Comparison of ENCODE assay signal across 9 mouse cellular contexts in genomic region chr13:104227478-104227877, GRCm38 (mm10). TPM values are rescaled to one million over a fixed set of nuclear protein-coding genes. Genes with fewer than 3 reads are reported as not detected.
DNase-seq lines count a peak whose midpoint lies in the region; ATAC-seq and TF ChIP-seq lines count a peak whose summit lies in the region.
"Had no signal": no experiment of that assay in that cellular context is flagged by ENCODE, and none has a peak within 500 bp of the region (broad histone marks: within the 10 kb centered on the region; RNA-seq: fewer than 3 reads in every experiment).

No protein-coding gene starts in this region.

- H3ac ChIP-seq in C2C12 (ENCODE audit: control insufficient read depth, insufficient read length, low read depth): no peak overlapping the region

- H3K27ac ChIP-seq in gastrocnemius, adult 2 months: no peak overlapping the region
- no peak overlapping the region for H3K27ac ChIP-seq in forebrain, embryonic 15.5 days (replicated peaks)
- peak overlapping the region; percentile 89 for H3K27ac ChIP-seq in liver, embryonic 16.5 days (ENCODE audit: low read length)

- H3K36me3 ChIP-seq in C2C12 (ENCODE audit: control insufficient read depth, insufficient read depth): peaks cover 26% of the 10 kb centered on the region
- H3K36me3 ChIP-seq in forebrain, embryonic 15.5 days: no peaks in the 10 kb centered on the region
- H3K36me3 ChIP-seq in liver, embryonic 16.5 days (ENCODE audit: control insufficient read depth, insufficient read depth): peaks cover 9% of the 10 kb centered on the region; the same call in 1 of the 2 replicates

- no peak for ATAC-seq in forebrain, embryonic 15.5 days (replicated peaks)
- no peak for ATAC-seq in liver, embryonic 16.5 days (ENCODE audit: low read depth)
- no peak for ATAC-seq in megakaryocyte progenitor cell, adult 5-6 weeks (replicated peaks; ENCODE audit: poor library complexity)

- peak overlapping the region; percentile 68 for H3K4me2 ChIP-seq in forebrain, embryonic 15.5 days (replicated peaks)
- H3K4me2 ChIP-seq in liver, embryonic 16.5 days (ENCODE audit: low read depth, low read length): peak overlapping the region; percentile 88

- intact Hi-C loops in gastrocnemius, adult 2 months (cut with DNase I): loop anchor here (5.0 kb wide), 3 partner anchors 50 to 590 kb away; partner anchors contain the start of genes Adamts6, Cwc27, Trappc13 and Trim23

- TF ChIP-seq CTCF in gastrocnemius, adult 2 months (IDR thresholded peaks at IDR 0.05): no peak
- TF ChIP-seq CTCF in C2C12 (IDR thresholded peaks at IDR 0.05; ENCODE audit: control insufficient read depth, insufficient read depth, insufficient read length): no peak

- DNase-seq in gastrocnemius, adult 2 months: no peak
- no peak for DNase-seq in gastrocnemius, postnatal 10 days
- DNase-seq in embryo, embryonic 9.5 days (ENCODE audit: extremely low spot score): no peak
- no peak for DNase-seq in embryo, embryonic 10 days (ENCODE audit: low spot score)
- DNase-seq: gastrocnemius, postnatal 36 days had no signal

- H3K79me3 ChIP-seq in C2C12 (ENCODE audit: low read depth): peaks cover 30% of the 10 kb centered on the region

- H3K9me3 ChIP-seq in forebrain, embryonic 15.5 days: no peaks in the 10 kb centered on the region
- H3K9me3 ChIP-seq in liver, embryonic 16.5 days (replicated peaks; ENCODE audit: control insufficient read depth, low read length): no peaks in the 10 kb centered on the region

- 69% methylated on average over 3 of the region's 3 CpGs for WGBS in forebrain, embryonic 15.5 days
- WGBS in liver, embryonic 16.5 days (ENCODE audit: insufficient replicate concordance): 17% methylated on average over 3 of the region's 3 CpGs

- peaks cover 25% of the 10 kb centered on the region for H3K4me1 ChIP-seq in forebrain, embryonic 15.5 days
- peaks cover 8% of the 10 kb centered on the region for H3K4me1 ChIP-seq in liver, embryonic 16.5 days (ENCODE audit: control insufficient read depth, low read depth, low read length)

- H3K27me3 ChIP-seq in C2C12 (ENCODE audit: control insufficient read depth, insufficient read depth, insufficient read length): no peaks in the 10 kb centered on the region
- H3K27me3 ChIP-seq in forebrain, embryonic 15.5 days: no peaks in the 10 kb centered on the region
- H3K27me3 ChIP-seq in liver, embryonic 16.5 days (ENCODE audit: control insufficient read depth, insufficient read depth, low read depth, low read length): no peaks in the 10 kb centered on the region

- peak overlapping the region; percentile 84 for H3K4me3 ChIP-seq in gastrocnemius, adult 2 months
- peak overlapping the region; percentile 78 for H3K4me3 ChIP-seq in C2C12 (ENCODE audit: insufficient read depth, poor library complexity, severe bottlenecking)
- H3K4me3 ChIP-seq in forebrain, embryonic 15.5 days: peak overlapping the region; percentile 95
- peak overlapping the region; percentile 63 for H3K4me3 ChIP-seq in liver, embryonic 16.5 days (ENCODE audit: low read depth, low read length)

- peaks cover 62% of the 10 kb centered on the region for H3K79me2 ChIP-seq in C2C12 (ENCODE audit: control insufficient read depth, insufficient read depth)

- H3K9ac ChIP-seq in forebrain, embryonic 15.5 days (replicated peaks): peak overlapping the region; percentile 92; the same call in 1 of the 2 replicates
- peak overlapping the region; percentile 70 for H3K9ac ChIP-seq in liver, embryonic 16.5 days (ENCODE audit: low read depth, low read length)

TF ChIP-seq in C2C12, 6 proteins besides CTCF, POLR2A, EP300 and RAD21:
- TF ChIP-seq MAX (IDR thresholded peaks at IDR 0.05): no peak
- TF ChIP-seq USF1 (IDR thresholded peaks at IDR 0.05; ENCODE audit: low read depth): no peak
- TF ChIP-seq CEBPB (IDR thresholded peaks at IDR 0.05; ENCODE audit: low read depth): no peak
- no peak for TF ChIP-seq MYOG (IDR thresholded peaks at IDR 0.05; ENCODE audit: control insufficient read depth, extremely low read depth, insufficient read length)
- no peak for TF ChIP-seq FOSL1 (IDR thresholded peaks at IDR 0.05; ENCODE audit: insufficient read depth, low read length, poor library complexity, severe bottlenecking)
- TF ChIP-seq MYOD1 (IDR thresholded peaks at IDR 0.05; ENCODE audit: control insufficient read depth, insufficient read length, low read depth): no peak

RNA-seq across cellular contexts. Expression of gene Cenpk, which starts 0.9 kb away (rescaled TPM):
- total RNA-seq in gastrocnemius, adult 2 months (2021): under 1 TPM in 1 of 2 experiments, not detected in 1; 0.41 TPM
- total RNA-seq in gastrocnemius, postnatal 10 days (2021): 1 to 10 TPM; 2.6 to 3.1 TPM
- 12.6 TPM for polyA plus RNA-seq in C2C12 (2012; fragmentation: generic; extraction: Trizol)
- 25.0 and 33.4 TPM in 2 replicates for polyA plus RNA-seq in forebrain, embryonic 15.5 days (2015; fragmentation: Nextera tagmentation; extraction: Ambion mirVana)
- polyA plus RNA-seq in liver, embryonic 16.5 days (2015; fragmentation: Nextera tagmentation; extraction: Ambion mirVana): 50.1 and 64.2 TPM in 2 replicates
- 43.2 and 43.9 TPM in 2 replicates for total RNA-seq in megakaryocyte progenitor cell, adult 5-6 weeks (2015)
- total RNA-seq in megakaryocyte progenitor cell, adult 5-6 weeks (2017): 101 and 184 TPM in 2 replicates
- total RNA-seq: gastrocnemius, postnatal 36 days had no signal

RNA-seq across cellular contexts. Expression of gene Ppwd1, which starts 1.2 kb away (rescaled TPM):
- total RNA-seq in gastrocnemius, adult 2 months (2021): 1 to 10 TPM; 7.5 to 8.1 TPM
- 1 to 10 TPM; 6.3 to 9.6 TPM for total RNA-seq in gastrocnemius, postnatal 10 days (2021)
- 6.0 TPM for polyA plus RNA-seq in C2C12 (2012; fragmentation: generic; extraction: Trizol)
- 9.2 and 9.5 TPM in 2 replicates for polyA plus RNA-seq in forebrain, embryonic 15.5 days (2015; fragmentation: Nextera tagmentation; extraction: Ambion mirVana)
- 8.4 TPM in 2 replicates for polyA plus RNA-seq in liver, embryonic 16.5 days (2015; fragmentation: Nextera tagmentation; extraction: Ambion mirVana)
- 45.7 and 48.1 TPM in 2 replicates for total RNA-seq in megakaryocyte progenitor cell, adult 5-6 weeks (2015)
- 33.0 and 44.7 TPM in 2 replicates for total RNA-seq in megakaryocyte progenitor cell, adult 5-6 weeks (2017)

RNA-seq across cellular contexts. Expression of gene Trim23, which starts 48.9 kb away (rescaled TPM):
- 10 to 100 TPM; 23.6 to 26.2 TPM for total RNA-seq in gastrocnemius, adult 2 months (2021)
- total RNA-seq in gastrocnemius, postnatal 10 days (2021): 10 to 100 TPM; 17.6 to 19.0 TPM
- 3.0 TPM for polyA plus RNA-seq in C2C12 (2012; fragmentation: generic; extraction: Trizol)
- polyA plus RNA-seq in forebrain, embryonic 15.5 days (2015; fragmentation: Nextera tagmentation; extraction: Ambion mirVana): 36.2 and 41.6 TPM in 2 replicates
- 9.1 and 9.6 TPM in 2 replicates for polyA plus RNA-seq in liver, embryonic 16.5 days (2015; fragmentation: Nextera tagmentation; extraction: Ambion mirVana)
- total RNA-seq in megakaryocyte progenitor cell, adult 5-6 weeks (2015): 12.8 and 12.9 TPM in 2 replicates
- total RNA-seq in megakaryocyte progenitor cell, adult 5-6 weeks (2017): 20.8 and 22.2 TPM in 2 replicates

RNA-seq across cellular contexts. Expression of gene Trappc13, which starts 49.2 kb away (rescaled TPM):
- total RNA-seq in gastrocnemius, adult 2 months (2021): 10 to 100 TPM; 31.0 to 34.1 TPM
- total RNA-seq in gastrocnemius, postnatal 10 days (2021): 10 to 100 TPM; 30.6 to 33.6 TPM
- polyA plus RNA-seq in C2C12 (2012; fragmentation: generic; extraction: Trizol): 23.4 TPM
- 69.5 and 69.7 TPM in 2 replicates for polyA plus RNA-seq in forebrain, embryonic 15.5 days (2015; fragmentation: Nextera tagmentation; extraction: Ambion mirVana)
- 21.0 and 22.4 TPM in 2 replicates for polyA plus RNA-seq in liver, embryonic 16.5 days (2015; fragmentation: Nextera tagmentation; extraction: Ambion mirVana)
- total RNA-seq in megakaryocyte progenitor cell, adult 5-6 weeks (2015): 59.3 and 63.4 TPM in 2 replicates
- 67.6 and 69.5 TPM in 2 replicates for total RNA-seq in megakaryocyte progenitor cell, adult 5-6 weeks (2017)

Comparison
In these comparisons a context has a peak if more than half of its experiments do, and no peak if none do; other contexts are left out.
1. RNA of gene Cenpk, which starts 0.9 kb away (total RNA-seq): 43.2 to 184 TPM in megakaryocyte progenitor cell, adult 5-6 weeks; 2.6 to 3.1 TPM in gastrocnemius, postnatal 10 days and 0.41 TPM in gastrocnemius, adult 2 months; every median in the first group is over 10 times any median in the second.
2. Peak in every context shown above with its lines, with median percentiles within 50 percentile points of each other: H3K4me3 ChIP-seq.